Mouse (Mus musculus): ENCODE measurements around the gene Sec11a. TPM values are rescaled to one million over a fixed set of nuclear protein-coding genes. Genes with fewer than 3 reads are reported as not detected.
"Not testable (repeated sequence)": the region's sequence is repeated elsewhere in the genome, so short reads cannot be mapped to it uniquely, and the experiment has no call there.

Gene Sec11a
- total and polyA plus RNA-seq, 2 experiments from 2014 or later: 48.1 to 140 TPM

DNA sequence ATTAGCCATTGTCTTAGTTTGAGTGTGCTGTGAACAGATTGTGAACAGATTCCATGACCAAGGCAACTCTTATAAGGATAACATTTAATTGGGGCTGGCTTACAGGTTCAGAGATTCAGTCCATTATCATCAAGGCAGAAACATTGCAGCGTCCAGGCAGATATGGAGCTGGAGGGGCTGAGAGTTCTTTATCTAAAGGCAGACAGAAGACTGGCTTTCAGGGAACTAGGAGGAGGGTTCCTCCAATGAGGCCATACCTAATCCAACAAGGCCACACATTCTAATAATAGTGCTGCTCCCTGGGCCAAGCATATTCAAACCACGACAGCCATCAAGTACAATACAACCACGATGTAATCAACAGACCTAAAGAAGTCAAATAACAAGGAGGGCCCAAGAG, 11.4 kb upstream of the Sec11a start:
- no peak overlapping the region for H3K4me2 ChIP-seq (ENCODE audit: low read depth, low read length)
- 83% methylated on average over 3 of the region's 3 CpGs for WGBS
- H3K4me3 ChIP-seq (ENCODE audit: low read length): no peak overlapping the region
- no peaks in the 10 kb centered on the region for H3K27me3 ChIP-seq (ENCODE audit: insufficient read depth, low read length)
- H3K4me1 ChIP-seq (ENCODE audit: insufficient read depth, low read length): no peaks in the 10 kb centered on the region
- H3K27ac ChIP-seq: no peak overlapping the region
- ATAC-seq: no peak
- no peak overlapping the region for H3K9ac ChIP-seq (replicated peaks; ENCODE audit: low read length)
- H3K9me3 ChIP-seq (ENCODE audit: low read length): no peaks in the 10 kb centered on the region
- no peaks in the 10 kb centered on the region for H3K36me3 ChIP-seq (ENCODE audit: insufficient read depth, low read length)
- TF ChIP-seq CTCF (IDR thresholded peaks at IDR 0.05; ENCODE audit: low read depth): no peak
- no peak for DNase-seq (ENCODE audit: low spot score)

DNA sequence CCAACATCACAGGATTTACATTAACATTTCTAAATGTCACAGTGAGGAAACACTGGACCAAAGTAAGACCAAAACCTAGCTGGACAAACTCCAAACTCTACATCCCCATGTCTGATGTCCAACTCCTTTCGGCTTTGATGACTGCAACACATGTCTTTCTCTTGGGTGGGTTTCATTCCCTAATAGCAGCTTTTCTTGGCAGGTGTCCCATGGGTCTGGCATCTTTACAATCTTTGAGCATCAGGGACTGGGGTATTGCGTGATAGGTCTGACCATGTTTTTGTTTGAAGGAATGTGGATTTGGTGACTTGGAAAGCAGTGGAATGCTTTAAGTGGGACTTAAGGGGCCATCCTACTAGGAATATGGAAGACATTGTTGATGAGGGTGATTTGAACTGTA, 9.3 kb upstream of the Sec11a start:
- WGBS: 62% methylated on average over 2 of the region's 2 CpGs

DNA sequence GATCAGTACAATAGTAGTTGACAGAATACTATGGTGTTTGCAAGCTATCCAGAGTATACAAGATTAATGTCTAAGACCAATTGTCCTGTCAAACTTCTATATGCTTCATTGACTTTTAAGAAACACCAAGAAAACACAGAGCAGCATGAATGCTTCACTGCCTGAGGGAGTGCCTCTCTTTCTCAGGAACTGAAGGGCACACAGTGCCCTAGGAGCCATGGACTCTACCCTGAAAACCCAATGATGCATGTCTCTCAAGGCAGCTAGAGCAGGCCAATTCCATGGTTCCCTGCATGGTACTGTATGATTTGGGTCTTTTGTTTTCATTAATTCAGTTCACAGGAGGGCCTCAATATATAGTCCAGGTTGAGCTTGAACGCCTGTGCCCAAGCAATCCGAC, 6.7 kb upstream of the Sec11a start:
- ATAC-seq (no peak), DNase-seq (ENCODE audit: low spot score) (no peak)
- H3K27me3 ChIP-seq (ENCODE audit: insufficient read depth, low read length): no peaks in the 10 kb centered on the region
- H3K9me3 ChIP-seq (ENCODE audit: low read length): no peaks in the 10 kb centered on the region
- no peaks in the 10 kb centered on the region for H3K4me1 ChIP-seq (ENCODE audit: insufficient read depth, low read length)
- H3K9ac ChIP-seq (replicated peaks; ENCODE audit: low read length): no peak overlapping the region
- no peak overlapping the region for H3K4me3 ChIP-seq (ENCODE audit: low read length)
- TF ChIP-seq CTCF (IDR thresholded peaks at IDR 0.05; ENCODE audit: low read depth): no peak
- 76% methylated on average over 2 of the region's 2 CpGs for whole genome bisulfite sequencing
- no peak overlapping the region for H3K27ac ChIP-seq
- no peak overlapping the region for H3K4me2 ChIP-seq (ENCODE audit: low read depth, low read length)
- H3K36me3 ChIP-seq (ENCODE audit: insufficient read depth, low read length): no peaks in the 10 kb centered on the region

More for the DNA sequence above, 9.3 kb upstream of the Sec11a start:
- no peak overlapping the region for H3K4me3 ChIP-seq (ENCODE audit: low read length)
- no peak for DNase-seq (ENCODE audit: low spot score)
- TF ChIP-seq CTCF (IDR thresholded peaks at IDR 0.05; ENCODE audit: low read depth): no peak
- no peaks in the 10 kb centered on the region for H3K9me3 ChIP-seq (ENCODE audit: low read length)
- H3K4me1 ChIP-seq (ENCODE audit: insufficient read depth, low read length): no peaks in the 10 kb centered on the region
- H3K27ac ChIP-seq: no peak overlapping the region
- ATAC-seq: no peak
- no peaks in the 10 kb centered on the region for H3K36me3 ChIP-seq (ENCODE audit: insufficient read depth, low read length)
- H3K4me2 ChIP-seq (ENCODE audit: low read depth, low read length): no peak overlapping the region
- no peaks in the 10 kb centered on the region for H3K27me3 ChIP-seq (ENCODE audit: insufficient read depth, low read length)
- no peak overlapping the region for H3K9ac ChIP-seq (replicated peaks; ENCODE audit: low read length)

DNA sequence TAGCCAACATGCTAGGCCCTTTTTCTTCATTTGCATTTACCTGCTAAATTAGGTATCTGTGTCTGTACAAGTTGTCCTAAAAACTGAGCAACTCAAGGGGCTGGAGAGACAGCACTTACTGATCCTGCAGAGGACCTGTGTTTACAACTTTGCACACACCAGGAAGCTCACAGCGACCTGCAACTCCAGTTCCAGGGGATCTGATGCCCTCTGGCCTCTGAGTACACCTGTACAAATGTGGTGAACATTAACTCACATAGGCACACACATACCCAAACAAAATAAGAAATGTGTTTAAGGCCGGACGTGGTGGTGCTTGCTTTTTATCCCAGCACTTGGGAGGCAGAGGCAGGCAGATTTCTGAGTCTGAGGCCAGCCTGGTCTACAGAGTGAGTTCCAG, 4.6 kb upstream of the Sec11a start:
- WGBS: 65% methylated on average over 3 of the region's 3 CpGs
- TF ChIP-seq CTCF (IDR thresholded peaks at IDR 0.05; ENCODE audit: low read depth): no peak
- H3K4me3 ChIP-seq (ENCODE audit: low read length): no peak overlapping the region
- no peaks in the 10 kb centered on the region for H3K9me3 ChIP-seq (ENCODE audit: low read length)
- no peak overlapping the region for H3K27ac ChIP-seq
- H3K9ac ChIP-seq (replicated peaks; ENCODE audit: low read length): no peak overlapping the region
- H3K4me1 ChIP-seq (ENCODE audit: insufficient read depth, low read length): 0 out of 2 replicates have a peak, but pooled peaks cover 2% of the 10 kb centered on the region
- ATAC-seq (no peak), DNase-seq (ENCODE audit: low spot score) (no peak)
- H3K36me3 ChIP-seq (ENCODE audit: insufficient read depth, low read length): no peaks in the 10 kb centered on the region
- no peaks in the 10 kb centered on the region for H3K27me3 ChIP-seq (ENCODE audit: insufficient read depth, low read length)
- H3K4me2 ChIP-seq (ENCODE audit: low read depth, low read length): no peak overlapping the region

DNA sequence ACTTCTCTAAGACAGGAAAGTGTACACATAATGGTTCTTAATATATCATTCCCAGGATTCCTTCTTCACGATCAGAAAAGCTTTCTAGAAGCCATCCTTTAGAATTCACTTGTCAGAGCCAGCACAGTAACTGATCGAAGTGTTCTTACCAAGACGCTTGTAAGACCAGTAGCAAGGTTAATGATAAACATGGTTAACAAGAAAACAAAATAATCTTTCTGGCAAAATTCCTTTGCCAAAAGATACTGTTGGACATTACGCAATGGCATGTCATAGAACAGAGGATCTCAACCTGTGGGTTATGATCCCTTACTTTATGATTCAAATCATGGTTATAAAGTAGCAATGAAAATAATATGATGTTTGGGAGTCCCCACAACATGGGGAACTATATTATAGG, 3.9 kb upstream of the Sec11a start:
- 89% methylated on average over 4 of the region's 4 CpGs for WGBS
- H3K36me3 ChIP-seq (ENCODE audit: insufficient read depth, low read length): no peaks in the 10 kb centered on the region
- H3K4me3 ChIP-seq (ENCODE audit: low read length): no peak overlapping the region
- H3K9me3 ChIP-seq (ENCODE audit: low read length): no peaks in the 10 kb centered on the region
- no peak overlapping the region for H3K27ac ChIP-seq
- ATAC-seq (no peak), DNase-seq (ENCODE audit: low spot score) (no peak)
- TF ChIP-seq CTCF (IDR thresholded peaks at IDR 0.05; ENCODE audit: low read depth): no peak
- 0 out of 2 replicates have a peak, but pooled peaks cover 2% of the 10 kb centered on the region for H3K4me1 ChIP-seq (ENCODE audit: insufficient read depth, low read length)
- no peak overlapping the region for H3K4me2 ChIP-seq (ENCODE audit: low read depth, low read length)
- H3K27me3 ChIP-seq (ENCODE audit: insufficient read depth, low read length): no peaks in the 10 kb centered on the region
- H3K9ac ChIP-seq (replicated peaks; ENCODE audit: low read length): no peak overlapping the region

DNA sequence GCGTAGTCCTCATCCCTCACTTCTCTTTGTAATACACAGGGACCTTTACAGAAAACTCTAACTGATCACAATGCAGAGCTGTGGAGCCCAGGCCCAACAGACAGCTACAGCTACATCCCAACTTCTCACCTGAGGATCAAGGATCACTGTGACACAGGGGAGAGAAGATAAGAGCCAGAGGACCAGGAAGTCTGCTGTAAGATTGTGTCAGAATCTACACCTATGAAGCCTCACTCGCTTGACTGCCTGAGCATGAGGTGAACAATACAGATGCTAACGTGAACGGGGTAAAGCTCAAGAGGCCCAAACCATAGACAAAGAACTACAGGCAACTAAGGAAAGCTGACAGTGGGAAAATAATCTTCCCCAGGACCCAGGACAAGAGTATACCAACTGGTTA, 7.8 kb downstream of the Sec11a start:
- TF ChIP-seq CTCF (IDR thresholded peaks at IDR 0.05; ENCODE audit: low read depth): no peak
- 91% methylated on average over 4 of the region's 4 CpGs for WGBS
- Histone ChIP-seq H3K36me3 (ENCODE audit: insufficient read depth, low read length) (no peaks in the 10 kb centered on the region), H3K4me3 (ENCODE audit: low read length) (no peak overlapping the region), H3K9me3 (ENCODE audit: low read length) (no peaks in the 10 kb centered on the region), H3K4me2 (ENCODE audit: low read depth, low read length) (no peak overlapping the region), H3K27me3 (ENCODE audit: insufficient read depth, low read length) (no peaks in the 10 kb centered on the region), H3K4me1 (ENCODE audit: insufficient read depth, low read length) (no peaks in the 10 kb centered on the region), H3K27ac (no peak overlapping the region), H3K9ac (replicated peaks; ENCODE audit: low read length) (no peak overlapping the region)
- DNase-seq (ENCODE audit: low spot score) (no peak), ATAC-seq (no peak)

DNA sequence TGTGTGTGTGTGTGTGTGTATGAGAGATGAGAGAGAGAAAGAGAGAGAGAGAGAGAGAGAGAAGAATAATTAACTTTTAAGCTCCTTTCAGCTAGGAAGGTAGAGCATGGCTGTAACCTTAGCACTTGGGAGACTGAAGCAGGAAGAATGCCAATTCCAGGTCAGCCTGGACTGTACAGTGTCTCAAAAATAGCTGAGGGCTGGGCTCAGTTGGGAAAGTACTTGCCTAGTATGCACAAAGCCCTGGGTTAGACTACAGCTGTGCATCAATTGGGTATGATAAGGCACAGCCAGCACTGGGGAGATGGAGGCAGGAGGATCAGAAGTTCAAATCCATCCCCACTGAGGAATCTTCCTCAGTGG, 10.3 kb downstream of the Sec11a start:
- not testable (repeated sequence) for H3K4me1 ChIP-seq (ENCODE audit: insufficient read depth, low read length); H3K4me2 ChIP-seq (ENCODE audit: low read depth, low read length); H3K27me3 ChIP-seq (ENCODE audit: insufficient read depth, low read length); ATAC-seq; H3K9ac ChIP-seq (replicated peaks; ENCODE audit: low read length); H3K27ac ChIP-seq; DNase-seq (ENCODE audit: low spot score); H3K4me3 ChIP-seq (ENCODE audit: low read length); H3K9me3 ChIP-seq (ENCODE audit: low read length)
- peaks cover 12% of the 10 kb centered on the region for H3K36me3 ChIP-seq (ENCODE audit: insufficient read depth, low read length)

DNA sequence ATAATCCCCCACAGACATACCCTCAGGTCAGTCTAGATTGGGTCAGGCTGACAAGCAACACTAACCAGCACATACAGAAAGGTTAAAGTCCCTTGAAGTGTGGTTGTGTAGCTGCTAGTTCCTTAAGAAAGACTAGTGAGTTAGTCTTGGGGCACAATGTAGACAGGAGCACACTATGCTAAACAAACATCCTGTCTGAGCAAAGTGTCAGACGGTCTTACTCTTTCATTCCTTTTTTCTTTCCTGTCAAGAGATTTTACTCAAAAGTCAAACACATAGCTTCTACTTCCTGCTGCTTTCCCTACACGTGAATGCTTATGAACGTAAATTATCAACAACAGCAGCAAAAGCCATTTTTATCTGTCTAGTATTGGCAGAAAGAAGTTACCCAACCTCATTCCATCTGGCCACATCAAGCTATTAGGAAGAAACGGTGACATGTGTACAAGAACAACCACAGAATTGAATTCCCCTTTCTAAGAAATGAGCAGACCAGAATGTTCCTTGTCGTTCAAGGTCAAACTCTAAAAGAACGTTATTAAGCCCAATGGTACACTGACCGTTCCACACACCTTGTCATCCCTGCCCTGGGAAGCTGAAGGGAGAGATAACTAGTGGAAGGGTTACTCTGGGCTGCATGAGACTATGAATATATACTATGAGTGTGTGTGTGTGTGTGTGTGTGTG, 10.8 kb downstream of the Sec11a start:
- peaks cover 12% of the 10 kb centered on the region for H3K36me3 ChIP-seq (ENCODE audit: insufficient read depth, low read length)
- not testable (repeated sequence) for H3K9me3 ChIP-seq (ENCODE audit: low read length); H3K4me3 ChIP-seq (ENCODE audit: low read length); H3K4me2 ChIP-seq (ENCODE audit: low read depth, low read length); H3K4me1 ChIP-seq (ENCODE audit: insufficient read depth, low read length); DNase-seq (ENCODE audit: low spot score); H3K9ac ChIP-seq (replicated peaks; ENCODE audit: low read length); ATAC-seq; H3K27ac ChIP-seq; H3K27me3 ChIP-seq (ENCODE audit: insufficient read depth, low read length)
- 70% methylated on average over 7 of the region's 7 CpGs for WGBS
